Mouse (Mus musculus) pancreas, adult 10 weeks (tissue): ENCODE results near the gene Pld4. TPM values are rescaled to one million over a fixed set of nuclear protein-coding genes. Genes with fewer than 3 reads are reported as not detected.

ENCODE experiments used
- polyA plus RNA-seq: library from polyadenylated mRNA; stranded (reverse); fragments of 350-450 nt; fragmentation: Illumina TruSeq; extraction: RNeasy Lipid Tissue Mini Kit (QIAGEN cat#74804); gene quantifications from one replicate; pipeline ENCODE4 v1.2.3, GENCODE M21; 2015; ENCODE audit warnings: low read depth, low replicate concordance; ENCODE audit not compliant: insufficient read depth

Pld4 gene
- polyA plus RNA-seq = 5.7 TPM

GRCm38 (mm10) chr12:112760154-112760926 is at the start of gene Pld4:
Gene Pld4 (plus strand): TSS chr12:112760655.

GRCm38 (mm10) chr12:112720216-112720615 is 40.2 kb upstream of the Pld4 start, which contains the start of gene Cep170b:
Gene Cep170b (plus strand): TSS chr12:112720455.

GRCm38 (mm10) chr12:112801864-112802846 is 41.7 kb downstream of the Pld4 start, which contains the start of gene Ahnak2:
Gene Ahnak2 (minus strand): TSS chr12:112802657.

GRCm38 (mm10) chr12:112808587-112809364 is 48.3 kb downstream of the Pld4 start, which contains the start of gene Clba1:
Gene Clba1 (plus strand): TSS chr12:112808937.

Other genes starting within 250 kb of the Pld4 start
- gene Tmem179, start 243.9 kb upstream of the Pld4 start, polyA plus RNA-seq = not detected
- gene Inf2, start 171.9 kb upstream of the Pld4 start, polyA plus RNA-seq = 5.4 TPM
- gene Adssl1, start 140.6 kb upstream of the Pld4 start, polyA plus RNA-seq = 1.4 TPM
- 14.2 TPM for gene Siva1, start 116.0 kb upstream of the Pld4 start, polyA plus RNA-seq
- 35.9 TPM for gene Akt1, start 85.8 kb upstream of the Pld4 start, polyA plus RNA-seq
- 5.6 TPM for gene Zbtb42, start 81.8 kb upstream of the Pld4 start, polyA plus RNA-seq
- 11.7 TPM for gene Cep170b, start 40.2 kb upstream of the Pld4 start, polyA plus RNA-seq
- gene Ahnak2, start 42.0 kb downstream of the Pld4 start, polyA plus RNA-seq = 6.0 TPM
- gene Clba1, start 48.3 kb downstream of the Pld4 start, polyA plus RNA-seq = 1.8 TPM
- gene Cdca4, start 68.8 kb downstream of the Pld4 start, polyA plus RNA-seq = 3.2 TPM
- gene Gpr132, start 107.6 kb downstream of the Pld4 start, polyA plus RNA-seq = not detected
- 9.9 TPM for gene Jag2, start 169.1 kb downstream of the Pld4 start, polyA plus RNA-seq
- gene Nudt14, start 181.5 kb downstream of the Pld4 start, polyA plus RNA-seq = 5.4 TPM
- gene Btbd6, start 215.8 kb downstream of the Pld4 start, polyA plus RNA-seq = 4.7 TPM
- 42.9 TPM for gene Brf1, start 240.0 kb downstream of the Pld4 start, polyA plus RNA-seq